Mouse (Mus musculus) cerebellum, adult 11-12 months (tissue): ENCODE measurements around the gene Ets1.

Experiments
- DNase-seq: peaks from one replicate; pipeline ENCODE4 v3.0.0; 2022

Gene Ets1

DNA sequence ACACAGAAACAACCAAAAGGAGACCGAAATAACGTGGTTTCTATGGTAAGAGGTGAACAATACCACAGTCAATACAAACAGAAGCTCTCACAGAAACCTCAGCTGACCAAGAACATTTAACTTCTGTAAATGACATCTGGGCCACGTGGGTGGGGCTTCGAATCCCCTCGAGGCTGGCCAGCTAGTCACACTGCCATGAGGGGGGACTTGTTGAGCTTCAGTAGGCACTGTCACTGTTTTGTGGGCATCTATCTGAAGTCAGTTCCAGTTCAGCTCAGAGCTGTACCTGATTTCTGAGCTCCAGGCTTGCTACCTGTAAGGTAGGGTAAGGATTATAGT lies 18.6 kb upstream of the Ets1 start:
- DNase-seq = no peak

DNA sequence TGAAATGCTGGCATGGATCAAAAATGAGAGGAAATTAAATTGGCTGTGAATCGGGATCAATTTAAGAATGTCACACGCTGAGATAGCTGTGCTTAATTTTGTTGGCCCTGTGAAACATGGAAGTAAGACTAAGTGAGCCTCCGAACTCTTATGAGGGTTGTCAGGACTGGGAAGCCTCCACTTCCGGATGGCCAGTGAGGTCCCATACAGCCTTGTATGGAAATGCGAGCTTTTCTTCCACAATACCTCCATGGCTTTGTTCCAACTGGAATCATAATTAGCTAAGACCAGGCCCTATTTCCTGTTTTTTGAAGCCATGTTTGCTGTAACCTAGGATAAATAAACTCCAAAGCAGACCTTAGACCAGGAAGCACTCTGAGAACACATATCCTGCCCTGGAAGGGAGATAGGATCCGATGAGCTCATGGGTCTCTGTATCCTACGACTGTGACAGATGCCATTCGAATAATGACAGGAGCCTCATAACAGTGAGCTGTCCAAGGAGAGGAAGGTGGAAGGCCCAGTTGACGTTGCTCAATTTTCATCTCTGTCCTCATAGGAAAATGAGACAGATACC lies 17.4 kb upstream of the Ets1 start:
- no peak for DNase-seq

DNA sequence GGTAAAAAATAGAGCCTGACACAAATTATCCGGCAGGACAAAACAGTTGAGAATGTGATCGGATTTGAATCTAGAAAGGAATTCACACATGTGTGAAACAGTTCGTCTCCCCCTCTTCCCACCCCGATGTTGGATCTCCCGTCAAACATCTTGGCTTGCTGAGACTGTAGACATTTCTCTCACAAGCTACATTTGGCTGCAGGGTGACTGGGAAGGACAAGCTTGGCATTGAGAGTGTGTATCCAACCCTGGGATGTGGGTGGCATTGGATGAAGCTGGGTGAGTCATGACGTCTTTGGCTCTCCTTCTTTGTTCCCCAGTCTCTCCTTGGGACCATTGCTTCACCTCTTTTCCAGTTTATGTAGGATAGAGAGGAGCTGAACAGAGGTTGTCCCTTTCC lies 16.4 kb upstream of the Ets1 start:
- DNase-seq = no peak

DNA sequence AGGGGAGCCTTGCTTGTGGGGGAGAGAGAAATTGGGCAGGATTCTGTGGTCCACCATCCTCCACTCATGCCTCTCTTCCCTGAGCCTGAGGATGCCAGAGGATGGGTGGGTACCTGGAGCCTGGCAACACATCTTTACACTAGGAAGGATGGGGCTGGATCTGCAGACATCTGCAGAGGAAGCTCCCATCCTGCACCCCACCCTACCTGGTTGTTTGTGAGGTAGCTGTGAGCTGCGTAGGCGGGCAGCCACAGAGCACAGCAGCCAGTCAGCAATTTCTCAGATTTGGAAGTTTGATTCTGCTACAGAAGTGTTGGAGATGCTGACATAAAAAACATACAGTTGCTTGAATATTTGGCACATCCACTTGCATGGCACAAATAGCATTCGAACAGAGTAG lies 15.6 kb upstream of the Ets1 start:
- DNase-seq = no peak

DNA sequence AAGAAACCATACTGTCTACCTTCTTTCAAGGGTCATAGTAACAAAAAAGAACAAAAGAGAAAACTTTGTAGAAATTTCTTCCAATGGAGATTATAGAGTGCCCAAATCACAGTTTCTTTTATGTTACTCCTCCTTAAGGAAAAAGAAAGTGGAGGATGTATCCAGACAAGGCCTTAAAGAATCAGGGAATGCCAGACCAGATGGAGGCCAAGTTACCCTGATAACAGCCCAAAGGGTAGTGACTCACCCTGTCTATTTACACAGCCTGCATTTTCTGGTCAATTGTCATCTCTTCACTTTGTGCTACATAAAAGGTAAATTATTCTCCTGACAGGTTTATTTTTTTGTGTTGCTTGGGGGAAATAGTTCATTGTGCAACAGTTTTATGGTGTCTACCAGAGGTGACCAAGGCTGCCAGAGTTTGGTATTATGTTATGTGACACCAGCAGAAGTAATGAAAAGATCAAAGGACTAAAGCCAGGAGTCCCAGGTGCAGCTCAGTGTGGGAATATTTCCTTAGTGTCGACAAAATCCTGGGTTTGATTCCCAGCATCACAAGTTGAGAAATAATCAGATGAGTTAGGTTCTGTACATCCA lies 6.5 kb upstream of the Ets1 start:
- DNase-seq = no peak

DNA sequence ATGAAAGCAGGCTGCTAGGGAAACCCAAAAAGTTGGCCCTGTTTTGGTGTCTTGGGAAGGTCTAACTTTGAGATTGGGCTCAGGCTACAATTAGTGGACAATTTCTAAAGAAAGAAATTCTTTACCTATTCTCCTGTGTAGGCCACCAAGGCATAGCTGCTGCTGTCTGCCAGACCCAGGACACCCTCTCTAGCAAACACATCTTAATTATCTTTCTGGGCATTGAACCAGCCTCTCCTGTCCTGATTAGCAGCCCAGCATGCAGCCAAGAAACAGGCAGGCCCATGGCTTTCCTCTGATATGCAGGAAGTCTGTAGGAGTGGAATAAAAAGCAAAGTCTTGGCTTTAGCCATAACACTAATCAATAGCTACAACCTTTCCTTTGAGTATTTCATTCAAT lies 4.7 kb upstream of the Ets1 start:
- DNase-seq = no peak

DNA sequence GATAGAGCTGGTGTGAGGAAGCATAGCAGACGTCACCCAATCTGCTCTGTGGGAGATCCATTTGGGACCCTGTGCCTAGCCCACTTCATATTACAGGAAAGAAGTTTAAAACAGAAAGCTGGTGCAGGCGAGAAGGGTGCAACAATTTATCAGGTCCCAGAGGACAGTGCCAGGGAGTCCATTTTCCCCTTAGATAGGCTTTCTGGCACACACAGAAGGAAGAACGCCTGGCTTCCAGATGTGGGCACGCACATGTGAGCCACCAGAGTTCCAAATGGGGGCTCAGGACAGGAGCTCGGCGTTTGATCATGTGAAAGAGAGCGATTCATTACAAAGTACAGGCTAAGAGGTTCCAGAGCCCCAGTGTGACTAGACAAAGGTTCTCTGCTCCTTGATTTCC lies 3.8 kb upstream of the Ets1 start:
- no peak for DNase-seq

DNA sequence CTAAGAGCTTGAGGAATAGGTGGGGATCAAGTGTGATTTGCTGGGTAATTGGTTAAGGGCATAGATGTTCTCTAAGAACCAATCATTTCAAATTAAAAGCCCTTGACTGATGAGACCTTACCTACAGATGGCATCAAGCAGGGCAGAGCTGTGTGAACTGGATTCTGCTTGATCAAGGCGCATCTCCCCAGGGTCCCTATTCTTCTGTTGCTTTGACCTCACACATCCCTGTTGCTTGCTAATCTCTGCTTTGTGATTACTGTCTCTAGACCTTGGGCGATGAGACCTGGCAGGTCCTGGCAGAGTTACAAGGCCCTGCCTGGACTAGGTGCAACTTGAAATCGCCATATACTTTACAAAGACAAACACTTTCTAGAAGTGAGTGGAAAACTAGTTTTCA lies 9.0 kb downstream of the Ets1 start:
- DNase-seq = no peak

DNA sequence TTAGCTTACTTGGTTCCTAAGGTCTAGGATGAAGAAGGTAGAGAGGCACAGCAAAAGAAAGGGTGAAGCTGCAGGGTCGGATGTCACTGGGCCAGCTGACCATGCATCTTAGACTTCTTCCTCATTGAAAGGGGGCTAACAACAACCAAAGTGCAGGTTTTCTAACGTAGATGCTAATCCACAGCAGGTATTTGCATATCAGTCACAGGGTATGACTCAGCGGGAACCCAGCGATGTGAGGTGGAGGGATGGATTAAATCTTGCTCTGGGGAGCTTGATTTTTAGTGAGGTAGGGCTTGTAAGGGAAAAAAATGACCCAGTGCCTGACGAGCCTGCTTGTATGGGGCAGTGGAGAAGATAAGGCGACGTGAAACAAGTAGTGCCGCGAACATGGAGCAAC lies 9.5 kb downstream of the Ets1 start:
- no peak for DNase-seq

DNA sequence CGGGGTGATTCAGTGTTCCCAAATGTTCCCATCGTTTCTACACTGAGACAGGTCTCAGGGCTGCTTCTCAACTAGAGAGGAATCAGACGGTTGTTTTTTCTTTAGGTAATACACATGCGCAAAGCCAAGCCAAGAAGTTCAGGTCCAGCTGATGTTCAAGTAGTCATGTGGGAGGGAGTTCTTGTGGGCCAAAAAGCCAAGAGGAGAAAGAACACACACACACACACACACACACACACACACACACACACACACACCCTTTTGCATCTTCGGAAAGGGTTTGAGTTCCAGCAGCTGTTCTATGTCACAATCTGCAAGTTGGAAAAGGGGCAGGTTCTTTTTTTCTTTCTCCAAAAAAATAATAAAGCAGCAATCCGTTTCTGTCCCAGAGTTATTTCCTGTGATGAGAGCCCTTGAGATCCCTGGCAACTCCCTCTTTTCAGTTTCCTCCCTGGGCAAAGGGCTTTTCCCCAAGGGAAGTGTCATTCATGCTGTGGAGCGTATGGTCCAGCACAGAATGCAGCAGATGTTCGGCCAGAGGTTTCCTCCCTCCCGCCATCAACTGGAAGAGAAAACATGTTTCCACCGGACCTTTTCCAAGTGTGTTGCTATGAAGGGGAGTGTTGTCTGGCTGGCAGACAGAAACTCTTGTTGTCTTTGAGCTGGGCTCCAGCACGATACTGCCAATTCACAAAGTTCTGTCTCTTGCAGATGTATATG lies 10.7 kb downstream of the Ets1 start:
- DNase-seq = no peak

DNA sequence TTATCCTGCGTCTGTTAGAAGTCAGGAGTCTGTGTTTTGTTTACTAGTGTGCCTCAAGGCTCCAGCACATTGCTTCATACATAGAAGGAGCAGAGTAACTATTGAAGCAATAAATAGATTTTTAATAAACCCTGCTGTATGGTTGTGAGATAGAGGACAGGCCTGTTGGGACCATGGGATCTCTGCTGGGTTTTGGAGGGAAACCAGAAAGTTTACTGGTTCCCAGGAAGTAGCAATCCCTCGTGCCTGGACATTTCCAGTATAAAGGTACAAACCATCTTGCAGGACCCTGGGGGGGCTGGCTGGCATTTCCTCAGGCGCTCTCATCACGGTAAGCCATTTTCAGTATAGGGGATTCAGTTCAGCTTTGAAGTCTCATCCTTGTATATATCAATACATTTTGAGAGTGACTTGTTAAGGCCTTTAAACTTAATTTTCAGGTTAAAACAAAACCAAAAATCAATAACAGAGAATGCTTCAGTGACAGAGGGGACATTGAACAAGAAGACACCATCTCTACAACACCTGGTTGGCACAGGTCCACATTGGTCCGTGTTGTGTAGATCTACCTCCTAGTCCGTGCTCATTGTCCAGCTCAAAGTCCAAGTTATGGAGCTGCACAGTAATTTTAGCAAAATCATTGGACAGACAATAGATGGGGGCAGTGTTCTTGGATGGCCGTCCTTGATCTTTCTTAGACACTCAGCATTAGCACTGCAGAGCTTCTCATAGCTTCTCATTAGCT lies 11.7 kb downstream of the Ets1 start:
- DNase-seq = no peak

DNA sequence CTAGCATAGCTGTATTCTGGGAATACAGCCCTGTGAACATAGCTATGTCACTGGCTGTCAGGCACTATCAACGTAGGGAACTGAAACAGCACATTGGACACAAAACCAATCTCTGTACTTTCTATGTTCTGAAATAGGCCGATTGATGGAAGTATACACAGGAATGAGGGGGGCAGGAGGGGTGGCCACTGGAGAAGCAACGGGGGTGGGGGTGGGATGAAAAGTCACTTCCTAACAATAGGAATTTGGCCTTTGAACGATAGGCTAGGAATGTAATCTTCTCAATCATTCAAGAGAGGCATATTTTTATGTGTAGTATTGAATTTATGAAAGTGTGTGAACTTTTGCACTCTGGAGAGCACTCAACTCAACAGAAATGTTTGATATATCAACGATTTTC lies 12.3 kb downstream of the Ets1 start:
- no peak for DNase-seq

DNA sequence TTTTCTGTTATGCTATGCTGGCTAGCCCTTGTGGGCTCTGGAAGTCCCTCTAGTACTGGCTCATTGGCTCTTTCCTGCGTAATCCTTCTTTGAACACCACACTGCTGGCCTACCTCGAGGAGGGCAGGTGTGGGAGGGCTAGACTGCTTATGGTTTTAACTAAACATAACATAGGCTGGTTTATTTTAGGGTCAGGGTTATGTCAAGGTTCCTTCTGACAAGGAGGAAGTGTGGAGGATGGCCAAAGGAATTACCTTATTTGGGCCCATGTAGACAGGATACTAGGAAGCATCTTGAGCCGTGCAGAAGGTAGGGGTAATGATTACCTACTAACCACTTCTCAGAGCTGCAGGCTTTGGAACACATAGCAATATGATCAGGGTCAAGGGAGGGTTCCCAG lies 14.7 kb downstream of the Ets1 start:
- DNase-seq = no peak

DNA sequence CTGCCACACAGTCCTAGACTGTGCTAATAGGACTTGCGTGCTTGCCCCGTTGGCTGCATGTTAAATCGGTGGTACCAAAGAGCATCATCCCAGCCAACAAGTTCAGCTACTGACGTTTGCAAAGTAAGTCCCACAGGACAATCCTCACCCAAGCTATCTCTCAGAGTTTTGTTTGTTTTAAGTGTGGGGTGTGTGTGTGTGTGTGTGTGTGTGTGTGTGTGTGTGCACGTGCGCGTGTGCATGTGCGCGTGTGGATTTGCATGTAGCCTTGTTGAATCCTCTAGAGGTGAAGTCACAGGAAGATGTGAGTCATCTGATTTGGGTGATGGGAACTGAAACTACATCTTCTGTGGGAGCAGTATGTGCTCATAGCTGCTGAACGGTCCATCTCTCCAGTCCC lies 16.1 kb downstream of the Ets1 start:
- no peak for DNase-seq

DNA sequence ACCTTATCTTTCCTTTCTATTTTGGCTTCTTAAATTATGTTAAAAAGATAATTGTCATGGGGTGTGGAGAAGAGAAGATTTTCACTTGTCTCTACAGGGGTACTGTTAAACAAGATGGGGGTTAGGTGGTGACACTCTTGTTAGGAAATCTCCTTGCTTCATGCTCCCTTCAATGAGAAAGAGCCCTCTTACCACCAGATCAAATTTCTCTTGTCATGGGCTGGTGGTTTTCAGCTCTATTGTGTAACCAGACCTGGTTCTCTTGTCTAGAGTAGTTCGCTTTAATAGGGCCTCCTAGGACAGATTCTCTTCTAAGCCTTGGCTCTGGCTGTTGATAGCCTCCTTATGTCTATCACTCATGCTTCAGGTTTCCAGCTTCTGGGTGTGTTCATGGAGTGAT lies 18.3 kb downstream of the Ets1 start:
- no peak for DNase-seq

DNA sequence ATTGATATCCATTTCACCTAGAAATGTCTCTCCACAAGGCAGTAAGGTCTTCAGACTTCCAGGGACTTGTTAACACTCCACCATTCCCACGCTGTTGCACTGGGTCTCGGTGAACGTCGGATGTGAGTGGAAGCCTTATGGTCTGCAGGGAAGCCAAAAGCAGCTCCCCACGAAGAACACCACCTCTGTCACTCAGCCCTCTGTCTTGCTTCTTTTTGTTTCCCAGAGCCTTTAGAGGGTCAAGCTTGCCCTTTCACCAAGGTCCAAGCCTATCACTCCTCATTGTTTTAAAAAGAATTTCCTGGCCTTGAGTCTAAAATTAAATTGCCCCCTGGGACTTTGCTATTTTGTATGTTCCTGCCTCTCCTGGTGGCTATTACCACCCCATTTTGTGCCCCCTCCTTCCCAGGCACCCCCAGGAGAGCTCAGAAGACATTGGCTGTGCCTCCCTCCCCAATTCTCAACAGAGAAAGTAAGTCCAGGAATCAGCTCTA lies 20.4 kb downstream of the Ets1 start:
- no peak for DNase-seq

DNA sequence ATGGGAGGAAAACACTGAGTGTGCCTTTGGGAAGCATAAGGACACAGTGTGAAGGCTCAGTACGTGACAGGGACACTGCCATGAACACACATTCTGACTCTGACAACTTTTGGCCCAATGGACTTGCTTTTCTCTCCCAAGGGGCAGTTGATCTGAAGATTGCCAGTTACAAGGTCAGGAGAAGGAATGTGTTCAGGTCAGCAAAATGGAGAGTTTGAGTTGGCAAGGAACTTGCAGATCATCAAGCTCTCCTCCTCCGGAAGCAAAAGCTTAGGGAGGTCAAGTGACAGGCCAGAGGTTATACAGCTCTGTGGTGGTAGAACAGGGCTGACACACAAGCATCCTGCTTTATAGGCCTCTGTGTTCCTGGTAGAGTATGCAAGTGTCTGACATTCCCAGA lies 21.1 kb downstream of the Ets1 start:
- no peak for DNase-seq

DNA sequence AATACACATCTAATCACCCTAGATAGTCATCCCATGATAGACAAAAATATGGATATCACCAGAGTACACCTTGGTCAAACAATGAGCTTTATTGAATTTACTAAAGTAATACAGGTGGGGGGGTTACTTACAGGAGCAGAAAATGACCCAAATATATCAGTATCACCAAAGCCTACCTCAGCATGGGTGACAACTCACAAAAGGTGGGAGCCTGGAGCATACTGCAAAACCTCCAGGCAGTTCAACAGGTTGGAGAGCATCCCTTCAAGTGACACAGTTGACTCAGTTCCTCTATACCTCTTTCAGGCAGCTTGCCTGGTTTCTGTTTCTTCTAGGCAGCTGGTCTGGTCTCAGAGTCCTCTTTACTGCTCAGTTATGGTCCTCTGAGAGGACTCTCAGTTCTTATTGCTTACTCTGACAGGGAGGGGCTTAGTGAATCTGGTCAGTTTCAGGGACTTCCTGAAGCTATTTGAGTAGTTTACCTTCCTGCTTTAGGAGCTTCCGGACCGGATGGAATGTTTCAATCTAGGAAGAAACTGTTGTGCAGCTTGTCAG lies 24.5 kb downstream of the Ets1 start:
- DNase-seq = no peak

DNA sequence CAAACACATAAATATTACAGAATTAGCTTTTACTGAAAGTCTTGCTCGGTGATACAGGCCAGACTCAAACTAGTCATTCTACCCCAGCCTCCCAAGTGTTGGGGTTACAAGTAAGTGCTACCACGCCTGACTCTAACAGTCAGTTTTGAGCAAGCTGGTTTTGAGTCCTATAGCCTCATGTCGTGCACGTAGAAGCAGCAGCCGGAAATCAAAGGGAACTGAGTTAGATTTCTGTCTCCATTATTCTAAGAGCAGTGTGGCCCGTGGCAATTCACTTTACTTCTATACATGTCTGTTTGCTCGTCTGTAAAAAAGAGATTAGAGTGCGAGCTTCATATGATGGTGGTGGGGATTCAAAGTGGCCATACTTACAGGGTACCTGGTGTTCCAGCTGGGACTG lies 25.1 kb downstream of the Ets1 start:
- no peak for DNase-seq

DNA sequence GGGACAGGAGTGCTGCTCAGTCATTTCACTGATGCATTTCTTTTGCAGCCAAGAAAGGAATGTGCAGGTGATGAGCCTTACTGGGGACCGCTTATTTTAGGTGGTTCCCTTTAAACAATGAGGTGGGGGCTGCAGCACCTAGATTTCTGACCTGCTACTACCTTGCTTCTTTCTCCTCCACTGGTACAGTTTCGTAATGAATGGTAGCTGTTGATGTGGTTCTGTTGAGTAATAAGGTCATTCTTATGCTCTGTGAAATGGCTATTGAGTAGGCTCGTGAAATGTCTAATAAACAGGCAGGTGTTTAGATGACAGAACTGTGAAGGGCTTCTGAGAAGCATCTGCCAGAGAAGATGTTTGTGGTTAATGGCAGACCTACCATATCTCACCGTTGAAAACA lies 25.5 kb downstream of the Ets1 start:
- no peak for DNase-seq

DNA sequence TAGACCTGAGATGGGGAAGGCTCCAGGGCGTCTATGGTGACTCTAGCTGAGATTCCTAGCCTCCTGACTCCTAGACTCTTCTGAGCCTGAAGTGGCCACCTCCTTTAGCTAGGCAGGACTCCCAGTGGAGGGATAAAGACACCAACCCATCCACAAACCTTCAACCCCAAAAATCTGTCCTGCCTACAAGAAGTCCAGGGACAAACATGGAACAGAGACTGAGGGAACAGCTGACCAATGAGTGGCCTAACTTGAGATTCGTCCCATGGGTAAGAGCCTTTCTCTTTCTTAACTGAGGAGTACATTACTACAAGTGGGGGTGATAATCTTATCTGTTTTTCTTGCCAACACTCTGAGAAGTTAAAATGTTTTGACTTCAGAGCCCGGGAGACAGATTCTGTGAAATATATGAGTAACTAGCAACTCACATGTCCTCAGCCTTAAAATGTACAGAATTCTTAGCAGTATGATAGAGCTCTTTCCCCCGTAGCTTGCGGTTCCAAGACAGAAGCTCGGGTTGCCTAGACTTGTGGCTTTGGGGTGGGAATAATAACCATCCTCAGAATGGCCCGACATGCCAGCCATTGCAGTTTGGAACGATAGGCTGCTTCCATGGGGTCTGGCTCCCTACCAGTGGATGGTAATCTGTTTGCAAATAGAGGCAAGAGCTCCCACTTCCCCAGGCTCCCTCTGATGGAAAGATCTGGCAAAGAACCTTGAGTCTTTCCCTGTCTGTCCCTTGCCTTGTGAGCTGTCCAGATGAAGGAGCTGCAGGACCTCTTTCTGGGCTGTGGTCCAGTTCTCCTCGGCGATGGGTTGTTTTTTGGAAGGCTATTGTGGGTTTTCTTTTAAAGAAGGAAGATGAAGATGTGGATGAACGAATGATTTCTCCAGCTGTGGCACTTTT lies 30.8 kb downstream of the Ets1 start:
- DNase-seq = no peak

DNA sequence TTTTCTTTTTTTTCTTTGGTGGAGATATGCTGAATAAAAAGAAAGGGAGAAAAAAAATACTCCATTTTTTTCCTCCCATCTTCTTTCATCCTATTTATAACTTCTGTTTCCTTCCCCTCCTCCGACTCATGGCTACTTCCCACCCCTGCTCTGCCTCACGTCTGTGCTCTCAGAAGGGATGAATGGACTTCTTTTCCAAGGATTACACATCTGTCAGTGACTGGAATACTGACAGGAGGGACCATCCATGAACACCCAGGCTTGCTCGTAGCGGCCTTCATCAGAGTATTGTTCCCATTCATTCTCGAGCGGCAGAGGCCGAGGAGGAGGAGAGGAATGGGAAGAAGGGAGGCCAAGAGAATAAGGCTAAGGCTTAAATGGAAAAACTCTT lies 31.5 kb downstream of the Ets1 start:
- DNase-seq = no peak
